Mouse (Mus musculus) liver, embryonic 15.5 days (tissue): ENCODE results near the gene Itga9. TPM values are rescaled to one million over a fixed set of nuclear protein-coding genes. Genes with fewer than 3 reads are reported as not detected.

Source experiments
- ATAC-seq: fragments of 200-750 bp; cut with Nextera tagmentation; 2 replicates; pipeline ENCODE4 v1.8.0; 2017; ENCODE audit warnings: moderate number of reproducible peaks, mild to moderate bottlenecking, moderate library complexity; ENCODE audit not compliant: insufficient read depth
- H3K27ac ChIP-seq: fragments of 300-500 bp; sonication (generic); replicated peaks from 2 replicates; pipeline ENCODE4 v1.5.1; 2015; ENCODE audit warnings: mild to moderate bottlenecking, inconsistent platforms
- H3K27me3 ChIP-seq: fragments of 300-500 bp; sonication (generic); 2 replicates; pipeline ENCODE4 v1.6.1; 2015; ENCODE audit warnings: mild to moderate bottlenecking, inconsistent platforms
- H3K36me3 ChIP-seq: fragments of 300-500 bp; sonication (generic); replicated peaks from 2 replicates; pipeline ENCODE4 v1.6.1; 2015; ENCODE audit warnings: moderate library complexity, mild to moderate bottlenecking, inconsistent platforms
- H3K4me1 ChIP-seq: fragments of 300-500 bp; sonication (generic); replicated peaks from 2 replicates; pipeline ENCODE4 v1.6.1; 2015; ENCODE audit warnings: inconsistent platforms
- H3K4me2 ChIP-seq: fragments of 300-500 bp; sonication (generic); 2 replicates; pipeline ENCODE4 v1.6.1; 2015; ENCODE audit warnings: moderate library complexity, mild to moderate bottlenecking, inconsistent platforms
- H3K4me3 ChIP-seq: fragments of 300-500 bp; sonication (generic); replicated peaks from 2 replicates; pipeline ENCODE4 v1.5.1; 2015; ENCODE audit warnings: mild to moderate bottlenecking, inconsistent platforms
- H3K9ac ChIP-seq: fragments of 300-500 bp; sonication (generic); 2 replicates; pipeline ENCODE4 v1.6.1; 2015; ENCODE audit warnings: moderate library complexity, mild to moderate bottlenecking, inconsistent platforms
- H3K9me3 ChIP-seq: fragments of 300-500 bp; sonication (generic); replicated peaks from 2 replicates; pipeline ENCODE4 v1.6.1; 2016; ENCODE audit warnings: inconsistent platforms
- WGBS: fragments of 180-500 bp; shearing (Covaris S2); methylation state at CpG from one replicate; pipeline ENCODE4 v1.1.7; 2015; ENCODE audit warnings: mixed read lengths; ENCODE audit not compliant: insufficient replicate concordance; 5-methylcytosine and 5-hydroxymethylcytosine counted together
- polyA plus RNA-seq: library from polyadenylated mRNA; unstranded; fragments of >200 nt; fragmentation: Nextera tagmentation; extraction: Ambion mirVana; gene quantifications from 2 replicates; pipeline ENCODE4 v1.2.1, GENCODE M21; 2015

The Itga9 gene
- polyA plus RNA-seq, 1 experiment from 2014 or later: 3.4 TPM

DNA sequence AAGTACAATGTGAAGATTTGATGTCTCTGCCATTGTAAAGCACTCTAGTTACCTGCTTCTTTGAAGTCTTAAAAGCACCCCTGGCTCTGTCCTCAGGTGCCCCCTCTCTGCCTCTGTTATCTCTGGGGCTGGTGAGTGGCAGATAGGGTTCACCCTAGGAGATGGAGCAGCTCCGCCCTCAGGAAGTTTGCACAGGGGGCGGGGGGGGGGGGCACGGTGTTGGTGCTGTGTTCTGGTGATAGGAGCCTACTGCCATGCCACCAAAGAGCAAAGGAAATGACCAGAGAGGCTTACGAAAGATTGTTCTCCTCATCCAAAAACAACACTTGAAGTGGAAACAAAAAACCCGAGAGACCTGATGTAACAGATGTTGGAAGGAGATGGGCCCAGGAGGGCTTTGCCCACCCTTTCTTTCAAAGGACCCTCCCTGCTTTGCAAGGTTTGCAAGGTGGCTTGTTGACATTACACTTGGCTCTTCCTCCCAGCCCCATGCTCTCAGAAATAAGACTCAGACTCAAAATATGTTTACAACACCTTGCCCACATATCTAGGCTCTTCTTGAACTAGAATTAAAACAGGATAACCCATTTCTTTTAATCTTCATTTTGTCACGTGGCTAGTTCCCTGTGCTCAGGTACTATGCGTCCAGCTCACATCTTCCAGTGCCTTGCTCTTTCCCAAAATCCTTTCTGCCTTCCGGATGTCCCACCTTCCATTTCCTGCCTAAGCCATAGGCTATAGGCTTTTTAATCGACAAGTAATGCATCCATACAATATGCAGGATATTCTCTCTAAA is 79.9 kb downstream of the Itga9 start:
- Histone ChIP-seq H3K4me1 (peaks cover 3% of the 10 kb centered on the region; the same call in 1 of the 2 replicates), H3K4me3 (no peak overlapping the region), H3K9ac (no peak overlapping the region), H3K27me3 (no peaks in the 10 kb centered on the region), H3K4me2 (no peak overlapping the region), H3K36me3 (no peaks in the 10 kb centered on the region), H3K9me3 (no peaks in the 10 kb centered on the region), H3K27ac (no peak overlapping the region)
- WGBS: 30% methylated on average over 9 of the region's 9 CpGs
- ATAC-seq: no peak

DNA sequence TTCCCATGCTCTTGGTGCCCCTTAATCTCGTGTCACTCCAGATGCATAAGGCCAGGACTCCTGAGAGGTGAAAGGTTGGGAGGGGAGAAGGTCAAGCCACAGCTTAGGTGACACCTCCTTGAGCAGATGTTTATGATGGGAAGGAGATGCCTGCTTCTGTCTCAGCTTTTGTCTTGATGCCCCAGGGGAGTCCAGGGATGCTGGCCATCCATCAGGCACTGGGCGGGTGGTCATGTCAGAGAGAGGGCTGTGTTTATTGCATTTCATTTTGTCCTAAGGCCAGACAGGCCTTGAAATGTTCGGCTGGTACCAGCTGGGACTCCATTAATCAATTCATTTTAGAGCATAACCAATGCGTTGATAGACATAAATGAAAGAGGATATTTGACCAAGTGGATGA is 81.8 kb downstream of the Itga9 start:
- H3K27ac ChIP-seq: no peak overlapping the region
- H3K9ac ChIP-seq: no peak overlapping the region
- ATAC-seq: no peak
- H3K4me1 ChIP-seq: peaks cover 3% of the 10 kb centered on the region; the same call in 1 of the 2 replicates
- no peaks in the 10 kb centered on the region for H3K27me3 ChIP-seq
- 47% methylated on average over 4 of the region's 4 CpGs for WGBS
- H3K4me3 ChIP-seq: no peak overlapping the region
- no peak overlapping the region for H3K4me2 ChIP-seq
- H3K36me3 ChIP-seq: no peaks in the 10 kb centered on the region
- H3K9me3 ChIP-seq: no peaks in the 10 kb centered on the region

DNA sequence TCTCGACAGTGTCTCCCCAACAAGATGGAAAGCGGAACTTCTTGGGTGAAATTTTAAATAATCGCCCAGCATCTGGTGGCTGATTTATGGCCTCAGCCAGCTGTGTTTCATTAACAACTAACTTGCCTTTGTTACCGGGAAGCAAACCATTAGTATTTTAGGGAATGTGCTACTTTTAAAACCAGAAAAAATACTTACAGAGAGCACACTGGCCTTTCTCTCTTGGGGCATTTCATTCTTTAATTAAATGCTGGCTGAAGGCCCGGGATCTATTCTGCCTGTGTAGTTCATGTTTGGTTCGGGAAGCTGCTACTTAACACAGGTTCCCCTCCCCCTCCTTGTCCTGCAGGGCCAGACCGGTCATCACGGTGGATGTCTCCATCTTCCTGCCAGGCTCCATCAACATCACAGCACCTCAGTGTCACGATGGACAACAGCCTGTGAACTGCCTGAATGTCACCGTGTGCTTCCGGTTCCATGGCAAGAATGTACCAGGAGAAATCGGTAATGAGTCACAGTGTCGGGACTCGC is 82.5 kb downstream of the Itga9 start:
- Histone ChIP-seq H3K27ac (no peak overlapping the region), H3K4me3 (no peak overlapping the region), H3K27me3 (no peaks in the 10 kb centered on the region), H3K36me3 (no peaks in the 10 kb centered on the region), H3K9ac (no peak overlapping the region), H3K9me3 (no peaks in the 10 kb centered on the region), H3K4me2 (no peak overlapping the region), H3K4me1 (peaks cover 3% of the 10 kb centered on the region; the same call in 1 of the 2 replicates)
- 71% methylated on average over 14 of the region's 14 CpGs for WGBS
- ATAC-seq: no peak

DNA sequence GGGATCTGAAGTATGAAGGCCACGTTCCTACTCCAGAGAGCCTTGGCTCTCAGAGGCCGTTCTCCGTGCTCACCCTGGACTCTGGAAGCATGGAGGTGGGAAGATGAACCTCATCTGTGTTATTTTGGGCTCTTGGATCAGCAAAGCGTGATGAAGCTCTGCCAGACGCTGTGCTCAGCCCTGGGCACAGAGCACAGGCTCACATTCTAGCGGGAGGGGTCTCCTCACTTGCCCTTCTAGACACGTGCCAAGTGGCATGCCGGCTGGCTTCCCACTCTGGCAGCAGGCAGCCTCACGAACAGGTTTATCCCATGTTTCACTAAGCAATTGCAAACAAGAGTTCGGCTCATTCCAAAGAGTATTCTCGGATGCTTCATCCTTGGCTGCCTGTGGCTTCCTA is 86.8 kb downstream of the Itga9 start:
- H3K27me3 ChIP-seq: no peaks in the 10 kb centered on the region
- no peak overlapping the region for H3K27ac ChIP-seq
- no peaks in the 10 kb centered on the region for H3K9me3 ChIP-seq
- WGBS: 74% methylated on average over 11 of the region's 11 CpGs
- H3K36me3 ChIP-seq: no peaks in the 10 kb centered on the region
- ATAC-seq: no peak
- H3K4me3 ChIP-seq: no peak overlapping the region
- no peak overlapping the region for H3K9ac ChIP-seq
- H3K4me2 ChIP-seq: no peak overlapping the region
- no peaks in the 10 kb centered on the region for H3K4me1 ChIP-seq

DNA sequence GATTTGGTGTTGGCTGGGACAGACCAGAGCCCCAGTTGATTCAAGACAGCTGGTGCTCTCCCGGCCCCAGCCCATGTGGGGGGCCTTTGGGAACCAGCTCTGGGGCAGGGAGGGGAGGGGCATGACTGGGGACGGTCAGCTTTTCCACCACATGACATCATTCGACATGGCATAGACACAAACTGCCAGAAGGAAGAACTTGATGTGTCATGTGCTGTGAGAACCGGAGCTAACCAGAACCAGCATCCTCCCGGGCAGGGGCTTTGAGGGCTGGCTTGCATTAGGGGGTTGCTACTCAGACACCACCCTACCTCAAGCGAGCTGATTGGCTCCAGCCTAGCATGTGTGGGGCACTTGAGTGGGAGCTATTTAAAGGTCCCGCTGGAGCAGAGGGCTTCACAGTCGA is 87.9 kb downstream of the Itga9 start:
- H3K36me3 ChIP-seq: no peaks in the 10 kb centered on the region
- H3K4me3 ChIP-seq: no peak overlapping the region
- H3K4me1 ChIP-seq: no peaks in the 10 kb centered on the region
- no peak overlapping the region for H3K27ac ChIP-seq
- no peaks in the 10 kb centered on the region for H3K27me3 ChIP-seq
- H3K4me2 ChIP-seq: no peak overlapping the region
- no peak for ATAC-seq
- no peaks in the 10 kb centered on the region for H3K9me3 ChIP-seq
- H3K9ac ChIP-seq: no peak overlapping the region
- 57% methylated on average over 8 of the region's 8 CpGs for WGBS

DNA sequence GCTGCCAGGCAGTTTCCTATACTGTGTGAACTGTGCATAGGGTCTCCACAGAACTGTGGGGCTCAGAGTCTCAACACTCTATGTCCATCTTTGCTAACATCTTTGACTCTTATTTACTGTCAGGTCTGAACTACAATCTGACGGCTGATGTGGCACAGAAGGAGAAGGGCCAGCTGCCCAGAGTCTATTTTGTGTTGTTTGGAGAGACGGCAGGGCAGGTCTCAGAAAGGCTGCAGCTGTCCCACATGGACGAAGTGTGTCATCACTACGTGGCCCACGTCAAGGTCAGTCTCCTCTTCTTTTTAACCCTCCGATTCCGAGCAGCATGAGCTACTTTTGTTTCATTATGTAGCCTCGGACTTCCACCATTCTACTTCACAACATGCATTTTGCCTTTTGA is 91.7 kb downstream of the Itga9 start:
- no peak overlapping the region for H3K4me3 ChIP-seq
- H3K9me3 ChIP-seq: no peaks in the 10 kb centered on the region
- no peak overlapping the region for H3K4me2 ChIP-seq
- peaks cover 3% of the 10 kb centered on the region; the same call in 1 of the 2 replicates for H3K4me1 ChIP-seq
- H3K27ac ChIP-seq: no peak overlapping the region
- H3K27me3 ChIP-seq: no peaks in the 10 kb centered on the region
- 65% methylated on average over 8 of the region's 8 CpGs for WGBS
- H3K36me3 ChIP-seq: no peaks in the 10 kb centered on the region
- no peak for ATAC-seq
- no peak overlapping the region for H3K9ac ChIP-seq

DNA sequence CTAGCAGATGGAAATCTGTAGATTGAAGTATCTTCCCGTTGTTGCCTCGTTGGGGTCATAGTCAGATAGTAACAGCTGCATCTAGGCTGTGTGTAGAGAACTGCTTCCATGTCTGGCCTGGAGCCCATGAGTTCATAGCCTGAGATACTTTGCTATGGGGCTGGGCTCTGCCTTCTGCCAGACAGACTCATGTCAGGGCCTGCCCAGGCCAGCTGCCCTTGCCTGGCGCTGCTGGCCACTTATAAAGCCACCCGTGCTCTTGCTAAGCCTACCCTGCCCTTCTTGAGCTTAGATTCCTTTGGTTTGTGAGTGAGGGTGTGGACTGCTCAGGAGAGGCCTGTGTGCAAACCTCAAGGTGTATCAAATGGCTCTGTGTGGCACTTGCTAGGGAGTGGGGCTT is 93.2 kb downstream of the Itga9 start:
- no peaks in the 10 kb centered on the region for H3K9me3 ChIP-seq
- peaks cover 3% of the 10 kb centered on the region; the same call in 1 of the 2 replicates for H3K4me1 ChIP-seq
- no peak overlapping the region for H3K4me3 ChIP-seq
- H3K9ac ChIP-seq: no peak overlapping the region
- no peaks in the 10 kb centered on the region for H3K36me3 ChIP-seq
- no peak overlapping the region for H3K4me2 ChIP-seq
- no peaks in the 10 kb centered on the region for H3K27me3 ChIP-seq
- no peak overlapping the region for H3K27ac ChIP-seq
- ATAC-seq: no peak
- WGBS: 50% methylated on average over 4 of the region's 4 CpGs

DNA sequence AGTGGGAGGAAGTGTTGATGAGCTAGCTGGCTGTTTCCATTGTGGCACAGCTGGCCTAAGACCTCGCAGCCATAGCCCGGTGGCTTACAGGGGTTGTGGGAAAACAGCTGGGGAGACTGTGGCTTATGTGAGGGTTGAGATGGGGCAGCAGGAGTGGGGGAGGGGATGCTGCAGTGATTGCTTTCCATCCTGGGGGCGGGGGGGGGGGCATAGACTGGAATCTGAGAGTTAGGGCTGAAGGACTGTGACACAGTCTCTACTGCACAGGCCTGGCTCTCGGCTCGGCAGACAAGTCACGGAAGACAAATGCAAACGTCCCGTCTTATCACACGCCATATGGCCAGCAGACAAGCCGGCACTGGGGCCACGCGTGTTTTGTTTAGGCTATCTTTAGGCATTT is 94.4 kb downstream of the Itga9 start:
- 34% methylated on average over 12 of the region's 12 CpGs for WGBS
- peaks cover 3% of the 10 kb centered on the region; the same call in 1 of the 2 replicates for H3K4me1 ChIP-seq
- no peak overlapping the region for H3K4me3 ChIP-seq
- H3K27ac ChIP-seq: no peak overlapping the region
- no peak overlapping the region for H3K4me2 ChIP-seq
- H3K9ac ChIP-seq: no peak overlapping the region
- no peak for ATAC-seq
- no peaks in the 10 kb centered on the region for H3K27me3 ChIP-seq
- H3K9me3 ChIP-seq: no peaks in the 10 kb centered on the region
- no peaks in the 10 kb centered on the region for H3K36me3 ChIP-seq

DNA sequence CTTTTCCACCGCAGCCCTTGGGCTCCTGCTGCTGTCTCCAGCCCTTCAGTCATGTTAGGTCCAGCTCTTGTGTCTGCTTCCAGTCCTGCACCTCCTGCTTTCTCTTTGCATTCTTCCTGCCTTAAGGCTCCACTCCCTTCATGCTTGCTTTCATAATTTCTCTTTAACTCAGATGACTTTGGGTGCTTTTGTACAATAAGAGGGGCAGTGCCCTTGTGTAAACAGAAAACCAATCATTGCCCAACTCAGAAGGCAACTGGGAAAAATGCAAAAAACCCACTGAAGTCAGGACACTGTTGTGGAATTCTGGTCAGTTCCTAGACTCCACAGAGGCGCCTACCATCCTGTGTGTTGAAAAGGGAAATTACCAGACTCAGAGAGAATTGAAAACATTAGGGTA is 95.3 kb downstream of the Itga9 start:
- Histone ChIP-seq H3K4me2 (no peak overlapping the region), H3K27ac (no peak overlapping the region), H3K9ac (no peak overlapping the region), H3K27me3 (no peaks in the 10 kb centered on the region), H3K4me1 (peaks cover 3% of the 10 kb centered on the region; the same call in 1 of the 2 replicates), H3K36me3 (no peaks in the 10 kb centered on the region), H3K4me3 (no peak overlapping the region), H3K9me3 (no peaks in the 10 kb centered on the region)
- ATAC-seq: no peak
- 65% methylated on average over 2 of the region's 2 CpGs for WGBS

DNA sequence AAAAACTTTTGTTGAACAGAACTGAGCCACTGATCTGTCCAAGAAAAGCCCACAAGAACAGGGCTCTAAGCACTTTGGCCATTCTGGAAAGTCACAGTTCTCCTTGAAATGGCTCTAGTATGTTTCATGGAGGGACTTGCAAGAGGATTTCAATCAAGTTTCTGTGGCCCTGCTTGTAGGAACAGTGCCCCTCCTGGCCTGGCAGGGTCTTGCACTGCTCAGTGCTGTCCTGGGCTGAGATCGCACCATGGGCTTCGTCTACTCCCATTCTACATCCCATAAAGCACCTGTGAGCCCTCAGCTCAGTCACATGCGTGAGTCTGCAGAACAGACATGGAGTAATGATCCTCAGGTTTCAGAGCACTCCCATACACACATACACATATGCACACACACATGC is 96.7 kb downstream of the Itga9 start:
- no peaks in the 10 kb centered on the region for H3K9me3 ChIP-seq
- WGBS: 73% methylated on average over 3 of the region's 3 CpGs
- no peak for ATAC-seq
- no peak overlapping the region for H3K4me2 ChIP-seq
- H3K4me3 ChIP-seq: no peak overlapping the region
- no peaks in the 10 kb centered on the region for H3K27me3 ChIP-seq
- H3K4me1 ChIP-seq: peaks cover 3% of the 10 kb centered on the region; the same call in 1 of the 2 replicates
- H3K36me3 ChIP-seq: no peaks in the 10 kb centered on the region
- no peak overlapping the region for H3K9ac ChIP-seq
- H3K27ac ChIP-seq: no peak overlapping the region

DNA sequence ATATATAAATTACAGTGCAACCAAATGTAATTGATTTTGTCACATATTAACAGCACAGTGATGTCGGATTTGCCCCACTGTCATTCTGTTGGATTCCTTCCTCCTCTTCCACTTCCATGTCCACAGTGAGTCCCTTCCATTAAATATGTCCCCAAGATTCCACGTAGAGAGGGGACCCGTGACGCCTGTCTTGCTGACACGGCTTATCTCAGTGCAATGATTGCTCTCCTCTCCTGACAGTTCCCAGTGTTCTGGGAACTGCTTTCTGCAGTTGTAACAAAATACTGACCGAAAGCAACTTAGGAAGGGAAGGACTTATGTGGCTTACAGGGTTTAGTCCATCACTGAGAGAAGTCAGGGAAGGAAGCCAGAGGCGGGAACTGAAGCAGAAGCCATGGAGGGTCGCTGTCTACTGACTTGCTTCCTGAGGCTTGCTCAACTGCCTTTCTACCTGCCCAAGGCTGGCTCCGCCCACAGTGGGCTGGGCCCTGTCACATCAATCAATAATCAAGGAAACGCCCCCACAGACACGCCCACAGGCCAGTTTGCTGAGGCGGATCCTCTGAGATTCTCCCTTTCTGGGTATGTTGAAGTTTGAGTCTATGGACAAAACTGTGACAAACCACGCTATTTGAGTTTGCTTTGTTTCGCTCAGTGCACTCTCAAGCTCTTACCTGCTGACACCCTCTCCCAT is 99.0 kb downstream of the Itga9 start:
- H3K4me1 ChIP-seq: peaks cover 3% of the 10 kb centered on the region; the same call in 1 of the 2 replicates
- H3K27me3 ChIP-seq: no peaks in the 10 kb centered on the region
- no peak overlapping the region for H3K27ac ChIP-seq
- H3K36me3 ChIP-seq: no peaks in the 10 kb centered on the region
- no peak overlapping the region for H3K9ac ChIP-seq
- H3K4me3 ChIP-seq: no peak overlapping the region
- no peaks in the 10 kb centered on the region for H3K9me3 ChIP-seq
- H3K4me2 ChIP-seq: no peak overlapping the region
- WGBS: 36% methylated on average over 14 of the region's 14 CpGs
- ATAC-seq: no peak
